8 mouse cellular contexts compared by ENCODE assay signal in genomic region chr5:76139171-76139671, GRCm38 (mm10). TPM values are rescaled to one million over a fixed set of nuclear protein-coding genes. Genes with fewer than 3 reads are reported as not detected.
DNase-seq lines count a peak whose midpoint lies in the region; ATAC-seq and TF ChIP-seq lines count a peak whose summit lies in the region.

No protein-coding gene starts in this region.

- 24% methylated on average over 7 of the region's 7 CpGs for WGBS in heart, postnatal 0 days
- 40% methylated on average over 7 of the region's 7 CpGs for WGBS in lung, embryonic 15.5 days
- 41% methylated on average over 7 of the region's 7 CpGs for WGBS in stomach, embryonic 16.5 days

- no peaks in the 10 kb centered on the region for H3K36me3 ChIP-seq in heart, postnatal 0 days (replicated peaks; ENCODE audit: control insufficient read depth, insufficient read depth, low read length)
- H3K36me3 ChIP-seq in lung, embryonic 15.5 days = no peaks in the 10 kb centered on the region
- no peaks in the 10 kb centered on the region for H3K36me3 ChIP-seq in stomach, embryonic 16.5 days (ENCODE audit: control insufficient read depth, insufficient read depth, low read length)

- H3K4me2 ChIP-seq in heart, postnatal 0 days (ENCODE audit: low read depth, low read length) = peak overlapping the region; percentile 81
- H3K4me2 ChIP-seq in lung, embryonic 15.5 days = peak overlapping the region; percentile 76
- peak overlapping the region; percentile 77 for H3K4me2 ChIP-seq in stomach, embryonic 16.5 days (ENCODE audit: low read depth, low read length)

- no peak for TF ChIP-seq EP300 in heart, postnatal 0 days (IDR thresholded peaks at IDR 0.05; ENCODE audit: low read depth)

- no peaks in the 10 kb centered on the region for H3K27me3 ChIP-seq in heart, postnatal 0 days (ENCODE audit: control insufficient read depth, insufficient read depth, low read length)
- no peaks in the 10 kb centered on the region for H3K27me3 ChIP-seq in lung, embryonic 15.5 days
- H3K27me3 ChIP-seq in stomach, embryonic 16.5 days (ENCODE audit: control insufficient read depth, insufficient read depth, low read length) = no peaks in the 10 kb centered on the region

- peaks cover 21% of the 10 kb centered on the region for H3K4me1 ChIP-seq in heart, postnatal 0 days (ENCODE audit: control insufficient read depth, insufficient read depth)
- H3K4me1 ChIP-seq in lung, embryonic 15.5 days = peaks cover 15% of the 10 kb centered on the region
- peaks cover 10% of the 10 kb centered on the region; the same call in 1 of the 2 replicates for H3K4me1 ChIP-seq in stomach, embryonic 16.5 days (ENCODE audit: control insufficient read depth, insufficient read depth, low read length)

- peak overlapping the region; percentile 97 for H3K27ac ChIP-seq in heart, postnatal 0 days (ENCODE audit: low read depth)
- H3K27ac ChIP-seq in lung, embryonic 15.5 days = no peak overlapping the region
- no peak overlapping the region for H3K27ac ChIP-seq in stomach, embryonic 16.5 days (ENCODE audit: low read length)

- H3K9me3 ChIP-seq in heart, postnatal 0 days (replicated peaks; ENCODE audit: control insufficient read depth, low read length) = no peaks in the 10 kb centered on the region
- H3K9me3 ChIP-seq in lung, embryonic 15.5 days = no peaks in the 10 kb centered on the region
- no peaks in the 10 kb centered on the region for H3K9me3 ChIP-seq in stomach, embryonic 16.5 days (replicated peaks; ENCODE audit: control insufficient read depth, low read length)

- H3K4me3 ChIP-seq in heart, postnatal 0 days (ENCODE audit: low read depth, low read length) = peak overlapping the region; percentile 72; the same call in 1 of the 2 replicates
- peak overlapping the region; percentile 82 for H3K4me3 ChIP-seq in lung, embryonic 15.5 days
- H3K4me3 ChIP-seq in stomach, embryonic 16.5 days (replicated peaks; ENCODE audit: low read length) = peak overlapping the region; percentile 74; the same call in 1 of the 2 replicates

- no peak for ATAC-seq in heart, postnatal 0 days (ENCODE audit: insufficient read depth, low read depth)
- ATAC-seq in lung, embryonic 15.5 days (ENCODE audit: borderline replicate concordance, extremely low read depth, low FRiP score, low TSS enrichment) = no peak
- ATAC-seq in stomach, embryonic 16.5 days (ENCODE audit: insufficient read depth, low FRiP score) = no peak

- no peak for TF ChIP-seq CTCF in heart, postnatal 0 days (IDR thresholded peaks at IDR 0.05; ENCODE audit: low read depth)

- peak; percentile 21 to 22 for DNase-seq in layer of hippocampus, postnatal 10 days (ENCODE audit: low spot score in 2 of 2)
- DNase-seq in layer of hippocampus, adult 9-10 months (ENCODE audit: low spot score) = no peak
- peak; percentile 34 to 39 for DNase-seq in cerebellum, postnatal 10 days
- DNase-seq in heart, postnatal 0 days (ENCODE audit: low spot score) = no peak
- DNase-seq in adrenal gland, postnatal 4 days (ENCODE audit: low spot score in 2 of 2) = no peak
- no peak for DNase-seq in right cerebral cortex, postnatal 14 days

- no peak overlapping the region for H3K9ac ChIP-seq in heart, postnatal 0 days (replicated peaks; ENCODE audit: low read depth, low read length)
- 0 out of 2 replicates have a peak overlapping the region, but pooled peaks have one; percentile 99 for H3K9ac ChIP-seq in lung, embryonic 15.5 days
- H3K9ac ChIP-seq in stomach, embryonic 16.5 days (ENCODE audit: low read length) = no peak overlapping the region; the same call in 1 of the 2 replicates

RNA-seq across cellular contexts. Expression of gene Srd5a3, which starts 0.8 kb away (rescaled TPM):
- 10 to 100 TPM; 17.9 to 19.6 TPM for total RNA-seq in layer of hippocampus, postnatal 10 days (2021)
- 23.7 and 24.3 TPM in 2 replicates for total RNA-seq in heart, postnatal 0 days (2014; rRNA removed; ENCODE audit: low replicate concordance)
- 25.5 and 26.9 TPM in 2 replicates for polyA plus RNA-seq in heart, postnatal 0 days (2015; fragmentation: Nextera tagmentation; extraction: Ambion mirVana)
- 45.4 and 49.6 TPM in 2 replicates for polyA plus RNA-seq in lung, embryonic 15.5 days (2015; fragmentation: Nextera tagmentation; extraction: Ambion mirVana)
- polyA plus RNA-seq in stomach, embryonic 16.5 days (2015; fragmentation: Nextera tagmentation; extraction: Ambion mirVana) = 36.0 and 39.6 TPM in 2 replicates
- 10 to 100 TPM; 31.3 to 33.9 TPM for total RNA-seq in adrenal gland, postnatal 4 days (2021)

RNA-seq across cellular contexts. Expression of gene Tmem165, which starts 44.5 kb away (rescaled TPM):
- total RNA-seq in layer of hippocampus, postnatal 10 days (2021) = 10 to 100 TPM; 48.0 to 51.7 TPM
- total RNA-seq in heart, postnatal 0 days (2014; rRNA removed; ENCODE audit: low replicate concordance) = 81.9 and 108 TPM in 2 replicates
- 46.4 and 48.9 TPM in 2 replicates for polyA plus RNA-seq in heart, postnatal 0 days (2015; fragmentation: Nextera tagmentation; extraction: Ambion mirVana)
- 108 and 110 TPM in 2 replicates for polyA plus RNA-seq in lung, embryonic 15.5 days (2015; fragmentation: Nextera tagmentation; extraction: Ambion mirVana)
- polyA plus RNA-seq in stomach, embryonic 16.5 days (2015; fragmentation: Nextera tagmentation; extraction: Ambion mirVana) = 59.6 and 59.9 TPM in 2 replicates
- total RNA-seq in adrenal gland, postnatal 4 days (2021) = 10 to 100 TPM; 68.4 to 68.7 TPM

Comparison
In these comparisons a context has a peak if more than half of its experiments do, and no peak if none do; other contexts are left out.
1. DNase-seq: peak in layer of hippocampus, postnatal 10 days (2 of 2) and cerebellum, postnatal 10 days (2 of 2); none in layer of hippocampus, adult 9-10 months (single experiment), heart, postnatal 0 days (single experiment), adrenal gland, postnatal 4 days (0 of 2) and right cerebral cortex, postnatal 14 days (single experiment).
2. Peak in every context shown above with its lines, with median percentiles within 50 percentile points of each other: H3K4me2 ChIP-seq and H3K4me3 ChIP-seq.